Mouse (Mus musculus) CD8-positive naive resting alpha-beta T cell, adult 2 months (primary cell): ENCODE data around the gene 6720489N17Rik.
"Not testable (repeated sequence)": the region's sequence is repeated elsewhere in the genome, so short reads cannot be mapped to it uniquely, and the experiment has no call there.

Experiments used
- DNase-seq, 2 experiments: peaks; one replicate each; pipeline ENCODE4 v3.0.0; 2022; ENCODE audit warnings: low read depth in 2 of 2, low spot score in 2 of 2

Gene 6720489N17Rik

GRCm38 (mm10) chr13:62623577-62624276, at the start of gene 6720489N17Rik:
Gene 6720489N17Rik, minus strand, starts transcription at chr13:62624182.
- peak; percentile 52 to 66 for DNase-seq

GRCm38 (mm10) chr13:62653369-62653743, 29.4 kb upstream of the 6720489N17Rik start:
- no peak for DNase-seq

- peak; percentile 31 to 44 for DNase-seq
Observed at GRCm38 (mm10) chr13:62652681-62653368, 28.8 kb upstream of the 6720489N17Rik start.

GRCm38 (mm10) chr13:62627071-62627470, 3.1 kb upstream of the 6720489N17Rik start:
- DNase-seq = peak; percentile 18 to 43

GRCm38 (mm10) chr13:62624277-62624665, 289 bp upstream of the 6720489N17Rik start:
- DNase-seq = not testable (repeated sequence)

GRCm38 (mm10) chr13:62617449-62617848, 6.5 kb downstream of the 6720489N17Rik start:
- DNase-seq = not testable (repeated sequence)

- not testable (repeated sequence) for DNase-seq
Observed at GRCm38 (mm10) chr13:62571099-62571498, 52.9 kb downstream of the 6720489N17Rik start, which contains the start of gene Zfp934. Gene Zfp934, minus strand, starts transcription at chr13:62571199.

GRCm38 (mm10) chr13:62561696-62562095, 62.3 kb downstream of the 6720489N17Rik start:
- peak in 1 of 2 experiments; percentile 24 for DNase-seq

GRCm38 (mm10) chr13:62558189-62559110, 65.5 kb downstream of the 6720489N17Rik start, which contains the start of gene Zfp935:
Gene Zfp935, minus strand, starts transcription at chr13:62558511.
- DNase-seq = peak; percentile 53 to 56
